Mouse (Mus musculus) CH12F3 (cell line): ENCODE results near the gene Polg.

Experiments
- in situ Hi-C: fragments of 300-500 bp; cut with MboI; formaldehyde crosslinking; loops from 2 replicates; pipeline ENCODE4 v1.14.3; 2020; ENCODE audit warnings: low sequenced_read_pairs

The Polg gene

GRCm38 (mm10) chr7:79466053-79466901 lies at the start of gene Polg:
TSS of gene Polg (minus strand) at chr7:79466362.
- in situ Hi-C loops = no loop called here

- in situ Hi-C loops = no loop called here
Observed at GRCm38 (mm10) chr7:79515861-79516260, 49.7 kb upstream of the Polg start.

GRCm38 (mm10) chr7:79515221-79515743 lies 49.1 kb upstream of the Polg start:
- in situ Hi-C loops = no loop called here

- in situ Hi-C loops = no loop called here
Observed at GRCm38 (mm10) chr7:79514361-79514881, 48.3 kb upstream of the Polg start.

GRCm38 (mm10) chr7:79513466-79513865 lies 47.3 kb upstream of the Polg start:
- in situ Hi-C loops = no loop called here

- in situ Hi-C loops = no loop called here
Observed at GRCm38 (mm10) chr7:79512496-79512895, 46.3 kb upstream of the Polg start.

GRCm38 (mm10) chr7:79511656-79512055 lies 45.5 kb upstream of the Polg start:
- in situ Hi-C loops = no loop called here

- in situ Hi-C loops = no loop called here
Observed at GRCm38 (mm10) chr7:79511181-79511580, 45.0 kb upstream of the Polg start.

GRCm38 (mm10) chr7:79510686-79511085 lies 44.5 kb upstream of the Polg start:
- in situ Hi-C loops = no loop called here

GRCm38 (mm10) chr7:79509710-79510109 lies 43.5 kb upstream of the Polg start:
- in situ Hi-C loops = no loop called here

GRCm38 (mm10) chr7:79509235-79509607 lies 43.1 kb upstream of the Polg start:
- in situ Hi-C loops = no loop called here

GRCm38 (mm10) chr7:79508280-79509234 lies 42.4 kb upstream of the Polg start:
- in situ Hi-C loops = no loop called here

GRCm38 (mm10) chr7:79507756-79508155 lies 41.6 kb upstream of the Polg start:
- in situ Hi-C loops = no loop called here

GRCm38 (mm10) chr7:79507101-79507705 lies 41.0 kb upstream of the Polg start:
- in situ Hi-C loops = no loop called here

- in situ Hi-C loops = no loop called here
Observed at GRCm38 (mm10) chr7:79506531-79507090, 40.4 kb upstream of the Polg start.

- in situ Hi-C loops = no loop called here
Observed at GRCm38 (mm10) chr7:79505876-79506530, 39.8 kb upstream of the Polg start.

- in situ Hi-C loops = no loop called here
Observed at GRCm38 (mm10) chr7:79505376-79505775, 39.2 kb upstream of the Polg start.

GRCm38 (mm10) chr7:79504723-79505122 lies 38.6 kb upstream of the Polg start:
- in situ Hi-C loops = no loop called here

GRCm38 (mm10) chr7:79503656-79504250 lies 37.6 kb upstream of the Polg start:
- in situ Hi-C loops = no loop called here

- in situ Hi-C loops = no loop called here
Observed at GRCm38 (mm10) chr7:79503103-79503455, 36.9 kb upstream of the Polg start.
